Mouse (Mus musculus) thymus, postnatal 0 days (tissue): ENCODE results near the gene Fam83e. TPM values are rescaled to one million over a fixed set of nuclear protein-coding genes. Genes with fewer than 3 reads are reported as not detected.

ENCODE experiments used
- DNase-seq: peaks from one replicate; pipeline ENCODE4 v3.0.0-alpha.2; 2015; ENCODE audit warnings: low spot score
- polyA plus RNA-seq: library from polyadenylated mRNA; unstranded; fragments of >200 nt; fragmentation: Nextera tagmentation; extraction: Ambion mirVana; gene quantifications from 2 replicates; pipeline ENCODE4 v1.2.1, GENCODE M21; 2015

The Fam83e gene
- polyA plus RNA-seq, 1 experiment from 2014 or later: 0.66 TPM

DNA sequence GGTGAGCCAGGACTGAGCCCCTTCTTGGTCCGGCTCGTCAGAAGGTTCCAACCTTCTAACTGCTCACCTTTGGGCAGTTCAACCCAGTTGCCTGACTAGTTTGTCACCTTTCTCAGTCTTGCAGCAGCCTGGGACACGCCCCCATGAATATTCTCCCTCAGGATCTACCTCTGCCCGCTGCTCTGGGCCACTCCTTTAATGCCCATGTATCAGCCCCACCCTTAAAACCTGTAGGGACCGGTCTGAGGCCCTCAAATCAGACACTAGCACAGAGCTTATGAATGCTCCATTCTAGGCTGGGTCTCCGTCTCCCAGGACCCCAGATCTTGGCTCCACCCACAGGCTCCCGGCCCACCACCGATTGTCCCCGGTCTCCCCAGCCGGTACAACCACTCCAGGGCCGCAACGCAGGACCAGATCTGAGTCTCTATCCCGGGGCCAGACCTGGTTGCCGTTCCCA is 6.4 kb upstream of the Fam83e start:
- DNase-seq: no peak

- peak; percentile 98 for DNase-seq
Measured at GRCm38 (mm10) chr7:45715090-45715708, 5.8 kb upstream of the Fam83e start, which contains the start of gene Rpl18. Rpl18 (plus strand) TSS chr7:45715457.

GRCm38 (mm10) chr7:45715741-45716459 is 5.1 kb upstream of the Fam83e start:
- DNase-seq: no peak

DNA sequence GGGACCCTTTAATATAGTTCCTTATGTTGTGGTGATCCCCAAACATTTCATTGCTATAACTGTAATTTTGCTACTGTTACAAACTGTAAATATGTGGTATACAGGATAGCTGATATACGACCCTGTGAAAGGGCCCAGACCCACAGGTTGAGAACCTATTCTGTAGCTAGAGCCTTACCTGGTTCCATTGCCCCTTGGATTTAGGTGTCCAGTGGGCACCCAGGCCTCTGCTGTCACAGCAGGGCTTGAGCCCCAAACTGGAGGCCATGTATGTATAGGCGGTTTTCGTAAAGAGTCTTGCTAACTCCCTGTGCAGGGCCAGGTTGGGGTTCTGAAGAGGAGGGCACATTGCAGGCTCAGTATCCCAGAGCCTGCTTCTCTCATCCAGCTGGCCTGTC is 4.6 kb upstream of the Fam83e start:
- DNase-seq: no peak

- DNase-seq: no peak
Measured at GRCm38 (mm10) chr7:45716952-45717917, 3.8 kb upstream of the Fam83e start.

DNA sequence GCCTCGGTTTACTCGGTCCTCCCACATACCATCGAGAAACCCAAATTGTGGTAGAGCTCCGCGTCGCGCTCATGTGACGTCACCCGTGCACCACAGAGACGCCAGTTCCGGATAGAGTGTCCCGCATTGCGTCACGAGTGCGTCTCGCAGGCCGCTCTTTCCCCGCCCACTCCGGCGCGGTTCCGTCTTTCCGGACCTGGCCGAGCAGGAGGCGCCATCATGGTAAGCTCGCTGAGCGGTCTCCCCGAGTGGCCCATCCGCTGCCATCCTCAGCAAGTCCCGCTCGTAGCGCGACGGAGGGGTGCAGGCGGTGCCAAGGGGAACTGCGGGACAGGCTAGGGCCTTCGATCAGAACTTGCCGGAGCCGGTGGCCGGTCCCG is 3.1 kb upstream of the Fam83e start, which contains the start of gene Sphk2:
Gene Sphk2, minus strand, starts transcription at position 85 of the 380 bp plus-strand sequence.
- peak; percentile 99 for DNase-seq

- no peak for DNase-seq
Measured at GRCm38 (mm10) chr7:45718331-45718730, 2.7 kb upstream of the Fam83e start.

DNA sequence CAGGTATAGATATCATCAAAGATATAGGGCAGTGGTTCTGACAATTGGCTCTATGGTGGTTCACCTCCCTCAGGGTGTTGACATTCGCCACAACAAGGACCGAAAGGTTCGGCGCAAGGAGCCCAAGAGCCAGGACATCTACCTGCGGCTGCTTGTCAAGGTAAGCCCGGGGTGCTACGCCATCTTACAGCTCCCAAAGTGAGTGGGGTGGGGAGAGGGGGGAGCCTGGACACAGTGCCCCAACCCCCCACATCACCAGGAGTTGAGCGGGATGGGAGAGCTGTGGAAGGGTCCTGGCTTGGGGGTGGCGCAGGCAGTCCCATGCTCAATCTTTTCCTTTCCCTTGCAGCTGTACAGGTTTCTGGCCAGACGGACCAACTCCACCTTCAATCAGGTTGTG is 1.8 kb upstream of the Fam83e start:
- DNase-seq: no peak

DNA sequence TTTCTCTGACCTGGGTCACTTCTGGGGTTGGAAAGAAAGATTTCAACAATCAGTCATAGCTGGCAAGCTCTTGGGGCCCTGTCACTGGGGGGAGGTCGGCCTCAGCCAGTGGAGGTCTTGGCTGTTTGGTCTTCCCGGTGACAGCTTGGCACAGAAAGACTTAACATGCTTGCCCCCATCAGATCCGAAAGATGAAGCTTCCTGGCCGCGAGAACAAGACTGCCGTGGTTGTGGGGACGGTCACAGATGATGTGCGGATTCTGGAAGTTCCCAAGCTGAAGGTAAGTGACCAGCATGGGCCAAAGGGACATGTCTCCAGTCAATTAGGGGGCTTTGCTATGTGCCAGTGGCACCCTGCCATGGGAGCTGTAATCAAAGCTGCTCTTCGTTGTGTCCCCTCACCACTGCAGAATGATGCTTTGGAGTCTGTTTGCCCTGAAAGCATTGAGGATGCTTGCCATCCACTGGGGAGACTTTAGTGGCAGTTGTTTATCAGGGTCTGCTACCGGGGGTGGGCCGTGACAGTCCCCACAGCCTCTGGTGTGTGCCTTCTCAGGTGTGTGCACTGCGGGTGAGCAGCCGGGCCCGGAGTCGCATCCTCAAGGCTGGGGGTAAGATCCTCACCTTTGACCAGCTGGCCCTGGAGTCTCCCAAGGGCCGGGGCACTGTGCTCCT is 1.1 kb upstream of the Fam83e start:
- no peak for DNase-seq

- DNase-seq: no peak
Measured at GRCm38 (mm10) chr7:45721234-45721571, 191 bp downstream of the Fam83e start.

DNA sequence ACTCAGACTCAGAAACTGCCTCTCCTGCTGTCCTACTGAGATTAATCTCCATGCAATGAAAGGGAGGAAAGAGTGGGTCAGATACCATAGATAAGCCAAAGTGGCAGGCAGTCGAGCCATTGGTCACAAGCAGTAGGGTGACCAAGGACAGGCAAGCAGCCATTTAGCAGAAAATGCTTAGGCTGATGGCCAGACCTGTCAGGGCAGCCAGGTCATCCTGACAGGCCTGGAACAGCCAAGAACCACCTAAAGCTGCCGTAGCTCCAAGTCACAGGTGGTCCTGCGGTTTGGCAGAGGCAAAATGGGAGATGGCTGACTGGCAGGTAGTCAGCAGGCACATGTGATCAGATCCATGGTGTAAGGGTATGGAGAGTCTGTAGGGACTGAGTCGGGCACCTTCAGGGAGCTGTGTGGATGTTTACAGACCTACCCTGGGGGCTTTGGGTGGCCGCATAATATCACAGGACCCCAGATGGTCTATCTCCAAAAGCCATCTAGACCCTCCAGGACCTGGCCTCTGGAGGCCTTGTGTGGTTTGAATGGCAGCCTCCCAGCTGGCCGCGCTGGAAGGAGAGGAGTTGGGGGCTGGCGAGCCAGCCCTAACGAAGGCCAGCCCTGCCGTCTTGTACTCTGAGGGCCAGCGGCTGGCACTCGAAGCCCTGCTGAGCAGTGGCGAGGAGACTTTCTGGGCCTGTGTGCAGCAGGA is 783 bp downstream of the Fam83e start:
- DNase-seq: no peak

GRCm38 (mm10) chr7:45722348-45722713 is 1.3 kb downstream of the Fam83e start:
- DNase-seq: no peak

GRCm38 (mm10) chr7:45723301-45723700 is 2.3 kb downstream of the Fam83e start:
- no peak for DNase-seq

GRCm38 (mm10) chr7:45723781-45724180 is 2.8 kb downstream of the Fam83e start:
- DNase-seq: no peak

- DNase-seq: no peak
Measured at GRCm38 (mm10) chr7:45725151-45725550, 4.1 kb downstream of the Fam83e start.

GRCm38 (mm10) chr7:45725713-45726112 is 4.7 kb downstream of the Fam83e start, which contains the start of gene Spaca4:
Spaca4 (minus strand) TSS chr7:45725813.
- DNase-seq: no peak

DNA sequence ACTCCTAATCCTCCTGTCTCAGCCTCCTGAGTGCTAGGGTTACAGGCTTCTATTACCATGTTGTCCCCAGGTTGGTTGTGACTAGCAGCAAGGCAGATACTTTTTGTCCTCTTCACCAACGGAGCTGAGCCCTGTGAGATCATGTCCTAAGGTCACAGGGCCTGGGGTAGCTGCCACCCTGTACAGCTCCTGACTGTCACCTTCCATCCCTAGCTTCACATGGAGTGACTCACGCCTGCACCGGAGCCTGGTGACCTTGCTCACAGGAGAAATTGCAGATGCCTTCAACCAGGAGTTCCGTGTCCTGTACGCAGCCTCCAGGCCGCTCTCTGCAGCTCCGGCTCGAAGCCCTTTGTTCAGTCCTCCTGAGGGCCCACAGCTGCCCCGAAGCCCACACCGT is 5.4 kb downstream of the Fam83e start:
- no peak for DNase-seq

DNA sequence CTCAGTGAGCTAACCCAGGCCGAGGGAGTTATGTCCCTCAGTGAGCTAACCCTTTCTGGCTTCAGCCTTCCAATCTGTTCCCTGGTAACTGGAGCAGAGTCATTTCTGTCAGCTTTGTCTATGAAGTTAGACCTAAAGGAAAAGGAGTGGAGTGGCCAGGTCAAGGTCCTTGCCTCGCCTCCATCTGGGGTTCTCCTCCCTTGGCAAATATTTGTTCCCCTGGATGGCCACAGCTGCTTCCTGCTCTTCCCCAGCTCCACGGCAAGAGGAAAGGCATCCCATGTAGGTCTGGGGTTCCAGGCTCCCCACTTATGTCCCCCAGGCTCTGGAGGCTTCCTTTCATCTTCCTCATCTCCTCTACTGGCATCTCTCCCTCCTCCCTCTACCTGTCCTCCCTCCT is 6.6 kb downstream of the Fam83e start:
- DNase-seq: no peak

DNA sequence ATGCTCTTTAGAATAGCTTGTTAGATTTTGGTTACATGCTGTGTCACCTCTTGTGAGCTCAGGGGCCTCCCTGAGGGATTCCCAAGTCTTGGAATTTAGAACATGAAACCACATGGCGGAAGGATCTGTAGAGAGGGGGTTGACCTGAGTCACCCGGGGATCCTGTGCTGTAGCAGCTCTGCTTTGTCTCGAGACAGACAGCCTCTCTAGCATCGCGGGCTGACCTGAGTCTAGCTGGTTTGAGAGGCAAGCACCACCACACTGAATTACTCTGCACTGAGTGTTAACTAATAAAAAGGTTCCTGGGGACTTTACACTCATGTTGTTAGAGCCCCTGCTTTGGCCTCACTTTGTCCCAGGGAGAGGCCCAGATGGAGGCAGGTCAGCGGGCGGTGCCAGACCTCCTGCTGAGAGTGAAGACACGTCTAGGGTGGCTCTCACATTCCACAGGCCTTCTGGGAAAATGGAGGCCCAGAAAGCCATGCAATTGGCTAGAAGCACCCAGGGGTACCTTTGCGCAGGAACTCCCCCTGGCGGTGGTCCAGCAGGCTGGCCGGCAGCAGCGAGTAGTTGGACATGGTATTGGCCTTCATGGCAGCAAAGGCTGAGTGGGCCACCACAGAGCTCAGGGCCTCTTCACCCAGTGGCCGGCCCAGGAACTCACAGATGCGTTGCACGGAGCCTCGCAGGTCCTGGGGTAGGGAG is 9.9 kb downstream of the Fam83e start:
- DNase-seq: peak; percentile 47

DNA sequence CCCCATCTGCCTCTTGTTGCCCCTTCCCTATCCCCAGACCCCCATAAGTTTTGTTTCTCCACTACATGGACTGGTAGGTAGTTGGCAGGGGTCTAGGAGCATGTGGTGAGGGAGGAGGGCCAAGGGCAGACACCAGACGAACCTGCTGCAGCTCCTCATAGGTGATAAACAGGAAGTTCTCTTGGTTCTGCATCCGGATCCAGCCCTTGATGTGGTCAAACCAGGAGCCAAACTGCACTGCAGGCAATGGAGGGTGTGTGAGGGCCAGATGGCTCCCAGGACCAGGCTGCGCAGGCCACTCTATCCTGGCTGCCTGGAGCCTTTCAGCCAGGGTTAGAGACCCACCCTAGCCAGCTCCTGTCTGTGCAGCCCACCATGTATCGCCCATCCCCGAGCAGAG is 12.5 kb downstream of the Fam83e start:
- DNase-seq: peak; percentile 89
